Mouse (Mus musculus) midbrain, embryonic 14.5 days (tissue): ENCODE measurements at regions not wholly inside any gene's neighbourhood (a gene's known extent, or its start where the extent isn't known, plus 50 kb on each side); places are given as distances from the start of the nearest gene placed in this dataset.

Source experiments
- ATAC-seq: fragments of 200-750 bp; cut with Nextera tagmentation; 2 replicates; pipeline ENCODE4 v1.8.0; 2017; ENCODE audit warnings: moderate number of reproducible peaks, moderate library complexity; ENCODE audit not compliant: low FRiP score, low TSS enrichment
- DNase-seq: peaks from one replicate; pipeline ENCODE4 v3.0.0-alpha.2; 2015
- H3K27ac ChIP-seq: fragments of 300-500 bp; sonication (generic); replicated peaks from 2 replicates; pipeline ENCODE4 v1.5.1; 2014; ENCODE audit warnings: mild to moderate bottlenecking, low read depth, low read length, moderate library complexity
- H3K27me3 ChIP-seq: fragments of 300-500 bp; sonication (generic); 2 replicates; pipeline ENCODE4 v1.6.1; 2014; ENCODE audit warnings: low read length, control low read depth, mixed read lengths; ENCODE audit not compliant: control insufficient read depth, insufficient read depth
- H3K36me3 ChIP-seq: fragments of 300-500 bp; sonication (generic); 2 replicates; pipeline ENCODE4 v1.6.1; 2014; ENCODE audit warnings: low read length, control low read depth; ENCODE audit not compliant: control insufficient read depth, insufficient read depth
- H3K4me1 ChIP-seq: fragments of 300-500 bp; sonication (generic); 2 replicates; pipeline ENCODE4 v1.6.1; 2014; ENCODE audit warnings: mild to moderate bottlenecking, antibody characterized with exemption, low read length, control low read depth; ENCODE audit not compliant: control insufficient read depth, insufficient read depth
- H3K4me2 ChIP-seq: fragments of 300-500 bp; sonication (generic); 2 replicates; pipeline ENCODE4 v1.6.1; 2014; ENCODE audit warnings: mild to moderate bottlenecking, low read length, moderate library complexity
- H3K4me3 ChIP-seq: fragments of 300-500 bp; sonication (generic); replicated peaks from 2 replicates; pipeline ENCODE4 v1.5.1; 2014; ENCODE audit warnings: low read depth, low read length
- H3K9ac ChIP-seq: fragments of 300-500 bp; sonication (generic); replicated peaks from 2 replicates; pipeline ENCODE4 v1.6.1; 2014; ENCODE audit warnings: mild to moderate bottlenecking, low read length, moderate library complexity
- H3K9me3 ChIP-seq: fragments of 300-500 bp; sonication (generic); 2 replicates; pipeline ENCODE4 v1.6.1; 2016; ENCODE audit warnings: low read length, control low read depth, mixed read lengths; ENCODE audit not compliant: control insufficient read depth
- WGBS: fragments of 180-500 bp; shearing (Covaris S2); extraction: QIAGEN DNeasy Blood & Tissue Kit; methylation state at CpG from one replicate; pipeline ENCODE4 v1.1.7; 2014; 5-methylcytosine and 5-hydroxymethylcytosine counted together

- no peak for ATAC-seq
These were observed 1118.6 kb upstream of the Celf2 start for GRCm38 (mm10) chr2:8628007-8628406.

GRCm38 (mm10) chr2:8628485-8629208 is 1119.3 kb upstream of the Celf2 start:
- Histone ChIP-seq H3K4me3 (no peak overlapping the region), H3K9ac (no peak overlapping the region), H3K36me3 (no peaks in the 10 kb centered on the region), H3K4me1 (no peaks in the 10 kb centered on the region), H3K4me2 (no peak overlapping the region), H3K27me3 (no peaks in the 10 kb centered on the region), H3K9me3 (no peaks in the 10 kb centered on the region), H3K27ac (no peak overlapping the region)
- no peak for ATAC-seq
- WGBS = 98% methylated on average over 2 of the region's 2 CpGs
- DNase-seq = no peak

More at GRCm38 (mm10) chr2:8628007-8628406, 1118.6 kb upstream of the Celf2 start:
- no peak for DNase-seq
- H3K9ac ChIP-seq = no peak overlapping the region
- no peak overlapping the region for H3K4me2 ChIP-seq
- H3K4me3 ChIP-seq = no peak overlapping the region
- 76% methylated on average over 1 of the region's 1 CpGs for WGBS
- no peaks in the 10 kb centered on the region for H3K27me3 ChIP-seq
- no peaks in the 10 kb centered on the region for H3K36me3 ChIP-seq
- no peaks in the 10 kb centered on the region for H3K9me3 ChIP-seq
- H3K27ac ChIP-seq = no peak overlapping the region
- H3K4me1 ChIP-seq = no peaks in the 10 kb centered on the region

GRCm38 (mm10) chr2:8638082-8638481 is 1128.7 kb upstream of the Celf2 start:
- DNase-seq (peak; percentile 79), ATAC-seq (no peak)
- H3K4me1 ChIP-seq = no peaks in the 10 kb centered on the region
- H3K4me3 ChIP-seq = no peak overlapping the region
- H3K9me3 ChIP-seq = no peaks in the 10 kb centered on the region
- WGBS = 44% methylated on average over 7 of the region's 7 CpGs
- H3K27me3 ChIP-seq = no peaks in the 10 kb centered on the region
- H3K36me3 ChIP-seq = no peaks in the 10 kb centered on the region
- no peak overlapping the region for H3K4me2 ChIP-seq
- H3K9ac ChIP-seq = no peak overlapping the region
- H3K27ac ChIP-seq = no peak overlapping the region

- Histone ChIP-seq H3K4me1 (no peaks in the 10 kb centered on the region), H3K9ac (no peak overlapping the region), H3K4me2 (no peak overlapping the region), H3K27me3 (no peaks in the 10 kb centered on the region), H3K9me3 (no peaks in the 10 kb centered on the region), H3K27ac (no peak overlapping the region), H3K4me3 (no peak overlapping the region), H3K36me3 (no peaks in the 10 kb centered on the region)
- peak; percentile 65 for DNase-seq
- 57% methylated on average over 3 of the region's 3 CpGs for WGBS
- ATAC-seq = no peak
These were observed 1129.9 kb upstream of the Celf2 start for GRCm38 (mm10) chr2:8639282-8639681.

- WGBS = 34% methylated on average over 1 of the region's 1 CpGs
- Histone ChIP-seq H3K27me3 (no peaks in the 10 kb centered on the region), H3K4me3 (no peak overlapping the region), H3K9me3 (no peaks in the 10 kb centered on the region), H3K4me2 (no peak overlapping the region), H3K27ac (no peak overlapping the region), H3K4me1 (no peaks in the 10 kb centered on the region), H3K36me3 (no peaks in the 10 kb centered on the region), H3K9ac (no peak overlapping the region)
- DNase-seq = peak; percentile 81
- ATAC-seq = no peak
These were observed 1136.1 kb upstream of the Celf2 start for GRCm38 (mm10) chr2:8645463-8645862.

GRCm38 (mm10) chr2:8660544-8660943 is 1151.2 kb upstream of the Celf2 start:
- H3K36me3 ChIP-seq = no peaks in the 10 kb centered on the region
- DNase-seq (no peak), ATAC-seq (no peak)
- H3K9me3 ChIP-seq = no peaks in the 10 kb centered on the region
- no peak overlapping the region for H3K27ac ChIP-seq
- H3K27me3 ChIP-seq = no peaks in the 10 kb centered on the region
- 89% methylated on average over 7 of the region's 7 CpGs for WGBS
- no peak overlapping the region for H3K4me2 ChIP-seq
- H3K9ac ChIP-seq = no peak overlapping the region
- no peaks in the 10 kb centered on the region for H3K4me1 ChIP-seq
- H3K4me3 ChIP-seq = no peak overlapping the region

GRCm38 (mm10) chr2:8673751-8674378 is 1164.5 kb upstream of the Celf2 start:
- ATAC-seq (peak; percentile 65; the same call in 1 of the 2 replicates), DNase-seq (peak; percentile 94)
- Histone ChIP-seq H3K27ac (no peak overlapping the region), H3K9ac (no peak overlapping the region), H3K4me3 (no peak overlapping the region), H3K4me2 (peak overlapping the region; percentile 44), H3K27me3 (no peaks in the 10 kb centered on the region), H3K36me3 (no peaks in the 10 kb centered on the region), H3K9me3 (no peaks in the 10 kb centered on the region), H3K4me1 (no peaks in the 10 kb centered on the region)
- 6% methylated on average over 10 of the region's 10 CpGs for WGBS

GRCm38 (mm10) chr2:8675537-8675936 is 1166.2 kb upstream of the Celf2 start:
- Histone ChIP-seq H3K27ac (no peak overlapping the region), H3K9me3 (no peaks in the 10 kb centered on the region), H3K4me3 (no peak overlapping the region), H3K4me2 (no peak overlapping the region), H3K27me3 (no peaks in the 10 kb centered on the region), H3K9ac (no peak overlapping the region), H3K36me3 (no peaks in the 10 kb centered on the region), H3K4me1 (no peaks in the 10 kb centered on the region)
- DNase-seq (peak; percentile 69), ATAC-seq (no peak)
- 71% methylated on average over 4 of the region's 4 CpGs for WGBS

GRCm38 (mm10) chr2:8676546-8676945 is 1167.2 kb upstream of the Celf2 start:
- Histone ChIP-seq H3K36me3 (no peaks in the 10 kb centered on the region), H3K9ac (no peak overlapping the region), H3K4me3 (no peak overlapping the region), H3K27ac (no peak overlapping the region), H3K27me3 (no peaks in the 10 kb centered on the region), H3K9me3 (no peaks in the 10 kb centered on the region), H3K4me2 (no peak overlapping the region), H3K4me1 (no peaks in the 10 kb centered on the region)
- peak; percentile 78 for DNase-seq
- 18% methylated on average over 4 of the region's 4 CpGs for WGBS
- no peak for ATAC-seq
